Mouse (Mus musculus) forebrain, embryonic 11.5 days (tissue): ENCODE measurements around the gene Chtf18. TPM values are rescaled to one million over a fixed set of nuclear protein-coding genes. Genes with fewer than 3 reads are reported as not detected.

Experiments used
- ATAC-seq: fragments of 200-750 bp; cut with Nextera tagmentation; replicated peaks from 2 replicates; pipeline ENCODE4 v1.8.0; 2017; ENCODE audit warnings: moderate TSS enrichment; ENCODE audit not compliant: low FRiP score
- DNase-seq: peaks from one replicate; pipeline ENCODE4 v3.0.0-alpha.2; 2017; ENCODE audit warnings: low spot score
- H3K27ac ChIP-seq: fragments of 300-500 bp; sonication (generic); 2 replicates; pipeline ENCODE4 v1.5.1; 2014; ENCODE audit warnings: low read depth, low read length
- H3K27me3 ChIP-seq: fragments of 300-500 bp; sonication (generic); 2 replicates; pipeline ENCODE4 v1.6.1; 2014; ENCODE audit warnings: mild to moderate bottlenecking, low read length, mixed read lengths; ENCODE audit not compliant: control insufficient read depth, insufficient read depth
- H3K36me3 ChIP-seq: fragments of 300-500 bp; sonication (generic); 2 replicates; pipeline ENCODE4 v1.6.1; 2014; ENCODE audit warnings: mild to moderate bottlenecking, low read length, moderate library complexity, mixed read lengths; ENCODE audit not compliant: control insufficient read depth, insufficient read depth
- H3K4me1 ChIP-seq: fragments of 300-500 bp; sonication (generic); replicated peaks from 2 replicates; pipeline ENCODE4 v1.6.1; 2014; ENCODE audit warnings: low read length, mixed read lengths; ENCODE audit not compliant: control insufficient read depth, insufficient read depth
- H3K4me2 ChIP-seq: fragments of 300-500 bp; sonication (generic); 2 replicates; pipeline ENCODE4 v1.6.1; 2014; ENCODE audit warnings: low read depth, mild to moderate bottlenecking, low read length, moderate library complexity, mixed read lengths; ENCODE audit not compliant: severe bottlenecking
- H3K4me3 ChIP-seq: fragments of 300-500 bp; sonication (generic); 2 replicates; pipeline ENCODE4 v1.5.1; 2014; ENCODE audit warnings: low read depth, low read length
- H3K9ac ChIP-seq: fragments of 300-500 bp; sonication (generic); 2 replicates; pipeline ENCODE4 v1.6.1; 2014; ENCODE audit warnings: low read length
- H3K9me3 ChIP-seq: fragments of 300-500 bp; sonication (generic); 2 replicates; pipeline ENCODE4 v1.6.1; 2016; ENCODE audit warnings: low read length, mixed read lengths; ENCODE audit not compliant: control insufficient read depth
- microRNA-seq: library from miRNA; unstranded; fragments of <30 nt; microRNA quantifications from one replicate; pipeline ENCODE4, GENCODE M21; 2016; ENCODE audit not compliant: insufficient number of aligned reads
- polyA plus RNA-seq: library from polyadenylated mRNA; unstranded; fragments of >200 nt; fragmentation: Nextera tagmentation; extraction: Ambion mirVana; gene quantifications from 2 replicates; pipeline ENCODE4 v1.2.1, GENCODE M21; 2014

The Chtf18 gene
- polyA plus RNA-seq, 1 experiment from 2014 or later, result 36.0 TPM

GRCm38 (mm10) chr17:25672982-25673381, 54.2 kb downstream of the Chtf18 start:
- no peak overlapping the region for H3K27ac ChIP-seq
- DNase-seq (no peak), ATAC-seq (no peak)
- H3K4me1 ChIP-seq, result peaks cover 4% of the 10 kb centered on the region
- H3K9me3 ChIP-seq, result peaks cover 2% of the 10 kb centered on the region; the same call in 1 of the 2 replicates
- no peaks in the 10 kb centered on the region for H3K36me3 ChIP-seq
- no peaks in the 10 kb centered on the region for H3K27me3 ChIP-seq
- H3K4me2 ChIP-seq, result no peak overlapping the region
- no peak overlapping the region for H3K9ac ChIP-seq
- H3K4me3 ChIP-seq, result no peak overlapping the region

Small RNA genes lying within 50 kb of the gene (microRNA-seq; reads per million reads assigned to microRNA genes)
- gene Gm25083, result not detected

Other genes starting within 250 kb of the Chtf18 start
- 0.24 TPM in 1 of 2 replicates, not detected in the other for gene Sstr5, start 230.1 kb downstream of the Chtf18 start, polyA plus RNA-seq
- 7.3 and 7.5 TPM in 2 replicates for gene Sox8, start 156.7 kb downstream of the Chtf18 start, polyA plus RNA-seq
- gene Lmf1, start 148.3 kb downstream of the Chtf18 start, polyA plus RNA-seq, result 18.3 and 20.7 TPM in 2 replicates
- gene Gng13, start 10.2 kb downstream of the Chtf18 start, polyA plus RNA-seq, result 0.92 and 1.8 TPM in 2 replicates
- gene Rpusd1, start 251 bp upstream of the Chtf18 start, polyA plus RNA-seq, result 20.4 and 22.6 TPM in 2 replicates
- gene Mslnl, start 8.6 kb upstream of the Chtf18 start, polyA plus RNA-seq, result not detected in 2 replicates
- gene Msln, start 27.0 kb upstream of the Chtf18 start, polyA plus RNA-seq, result not detected in 2 replicates
- gene Narfl, start 46.4 kb upstream of the Chtf18 start, polyA plus RNA-seq, result 24.0 and 24.5 TPM in 2 replicates
- gene Haghl, start 58.3 kb upstream of the Chtf18 start, polyA plus RNA-seq, result 75.0 and 76.1 TPM in 2 replicates
- 0.25 and 0.47 TPM in 2 replicates for gene Ccdc78, start 59.2 kb upstream of the Chtf18 start, polyA plus RNA-seq
- 69.0 and 71.0 TPM in 2 replicates for gene Fam173a, start 65.5 kb upstream of the Chtf18 start, polyA plus RNA-seq
- gene AC134908.4, start 68.2 kb upstream of the Chtf18 start, polyA plus RNA-seq, result not detected in 2 replicates
- 20.3 and 23.3 TPM in 2 replicates for gene Metrn, start 69.7 kb upstream of the Chtf18 start, polyA plus RNA-seq
- 13.6 and 14.4 TPM in 2 replicates for gene Fbxl16, start 81.7 kb upstream of the Chtf18 start, polyA plus RNA-seq
- gene Wdr24, start 96.2 kb upstream of the Chtf18 start, polyA plus RNA-seq, result 28.4 and 33.6 TPM in 2 replicates
- gene Jmjd8, start 101.4 kb upstream of the Chtf18 start, polyA plus RNA-seq, result 50.6 and 59.2 TPM in 2 replicates
- gene Stub1, start 106.0 kb upstream of the Chtf18 start, polyA plus RNA-seq, result 322 and 358 TPM in 2 replicates
- 2.1 and 2.7 TPM in 2 replicates for gene Rhbdl1, start 109.9 kb upstream of the Chtf18 start, polyA plus RNA-seq
- 1.6 and 1.9 TPM in 2 replicates for gene Gm20683, start 114.3 kb upstream of the Chtf18 start, polyA plus RNA-seq
- 9.1 and 12.2 TPM in 2 replicates for gene Rhot2, start 117.4 kb upstream of the Chtf18 start, polyA plus RNA-seq
- gene Wdr90, start 134.1 kb upstream of the Chtf18 start, polyA plus RNA-seq, result 41.3 and 46.3 TPM in 2 replicates
- gene Mcrip2, start 141.3 kb upstream of the Chtf18 start, polyA plus RNA-seq, result 8.9 and 13.1 TPM in 2 replicates
- 63.2 and 65.2 TPM in 2 replicates for gene Mettl26, start 147.7 kb upstream of the Chtf18 start, polyA plus RNA-seq
- gene Wfikkn1, start 153.4 kb upstream of the Chtf18 start, polyA plus RNA-seq, result 0.72 and 1.1 TPM in 2 replicates
- 20.1 and 21.6 TPM in 2 replicates for gene Rab40c, start 192.3 kb upstream of the Chtf18 start, polyA plus RNA-seq
- 65.2 and 67.1 TPM in 2 replicates for gene Pigq, start 217.5 kb upstream of the Chtf18 start, polyA plus RNA-seq
- 0.24 and 0.59 TPM in 2 replicates for gene Nhlrc4, start 217.5 kb upstream of the Chtf18 start, polyA plus RNA-seq
- gene A930017K11Rik, start 225.1 kb upstream of the Chtf18 start, polyA plus RNA-seq, result not detected in 2 replicates